Mouse (Mus musculus): ENCODE data around the gene Acpp.

GRCm38 (mm10) chr9:104252637-104253036 is 84.9 kb downstream of the Acpp start:
- TF ChIP-seq CTCF (IDR thresholded peaks at IDR 0.05; ENCODE audit: low read depth, low read length) (no peak), TAL1 (conservative IDR thresholded peaks at IDR 0.05; ENCODE audit: low read depth, low read length) (no peak), GATA1 (IDR thresholded peaks at IDR 0.05; ENCODE audit: borderline replicate concordance, low read length) (no peak)
